Mouse (Mus musculus): ENCODE results near the gene Ubc. TPM values are rescaled to one million over a fixed set of nuclear protein-coding genes. Genes with fewer than 3 reads are reported as not detected.
"Not testable (repeated sequence)": the region's sequence is repeated elsewhere in the genome, so short reads cannot be mapped to it uniquely, and the experiment has no call there.

Gene Ubc
- polyA plus RNA-seq, 1 experiment: 848 TPM

DNA sequence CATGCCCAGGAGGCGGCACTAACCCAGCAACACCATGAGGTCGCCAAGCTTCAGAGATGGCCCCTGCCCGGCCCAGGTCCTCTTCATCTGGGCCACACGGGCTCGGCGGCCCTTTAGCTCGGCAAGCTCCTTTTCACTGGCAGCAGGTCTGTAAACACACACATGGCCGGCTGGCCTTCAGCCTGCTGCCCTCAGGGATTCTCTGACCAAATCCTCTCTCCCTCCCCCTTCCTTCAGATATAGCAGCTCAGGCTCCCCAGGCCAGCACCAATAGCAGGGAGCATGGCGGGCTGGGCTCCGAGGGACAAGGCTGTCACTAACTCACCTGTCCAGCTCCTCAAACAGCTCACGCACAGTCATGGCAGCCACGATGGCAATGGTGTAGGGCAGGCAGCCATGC lies 28.6 kb upstream of the Ubc start:
- Histone ChIP-seq H3K27ac (ENCODE audit: insufficient read depth, low read depth, low read length) (no peak overlapping the region), H3K36me3 (ENCODE audit: control insufficient read depth, insufficient read depth, low read length) (peaks cover 68% of the 10 kb centered on the region), H3K4me3 (ENCODE audit: low read depth, low read length) (no peak overlapping the region), H3K4me1 (ENCODE audit: control insufficient read depth, insufficient read depth, insufficient read length, low read length) (no peaks in the 10 kb centered on the region), H3K27me3 (ENCODE audit: control insufficient read depth, insufficient read depth, low read length) (no peaks in the 10 kb centered on the region)
- whole genome bisulfite sequencing: 85% methylated on average over 12 of the region's 12 CpGs
- TF ChIP-seq CTCF (IDR thresholded peaks at IDR 0.05; ENCODE audit: extremely low read depth, insufficient read length, insufficient replicate concordance, low read depth, low read length) (no peak), POLR2A (IDR thresholded peaks at IDR 0.05; ENCODE audit: low read depth, low read length) (no peak)

DNA sequence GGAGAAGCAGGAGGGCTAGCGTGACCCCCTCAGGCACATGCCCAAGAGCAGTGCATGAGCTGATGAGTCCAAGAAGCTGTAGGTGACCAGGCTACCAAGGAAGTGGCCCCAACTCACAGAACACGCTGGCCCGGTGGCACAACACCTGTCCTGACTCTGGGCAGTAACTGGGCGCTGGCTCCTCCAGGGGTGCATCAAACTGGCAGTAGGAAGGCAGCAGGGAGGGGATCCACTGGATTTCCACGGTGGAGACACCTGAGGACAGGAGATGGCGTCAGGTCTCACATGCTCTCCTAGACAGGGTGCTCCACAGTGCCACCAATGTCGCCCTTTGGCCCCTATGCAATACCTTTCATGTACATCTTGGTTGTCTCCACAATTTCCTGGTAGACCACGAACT lies 26.2 kb upstream of the Ubc start:
- H3K4me1 ChIP-seq (ENCODE audit: control insufficient read depth, insufficient read depth, insufficient read length, low read length): no peaks in the 10 kb centered on the region
- H3K36me3 ChIP-seq (ENCODE audit: control insufficient read depth, insufficient read depth, low read length): peaks cover 52% of the 10 kb centered on the region
- TF ChIP-seq POLR2A (IDR thresholded peaks at IDR 0.05; ENCODE audit: low read depth, low read length) (no peak), CTCF (IDR thresholded peaks at IDR 0.05; ENCODE audit: extremely low read depth, insufficient read length, insufficient replicate concordance, low read depth, low read length) (no peak)
- H3K27ac ChIP-seq (ENCODE audit: insufficient read depth, low read depth, low read length): no peak overlapping the region
- H3K27me3 ChIP-seq (ENCODE audit: control insufficient read depth, insufficient read depth, low read length): no peaks in the 10 kb centered on the region
- 84% methylated on average over 8 of the region's 8 CpGs for WGBS
- H3K4me3 ChIP-seq (ENCODE audit: low read depth, low read length): no peak overlapping the region

DNA sequence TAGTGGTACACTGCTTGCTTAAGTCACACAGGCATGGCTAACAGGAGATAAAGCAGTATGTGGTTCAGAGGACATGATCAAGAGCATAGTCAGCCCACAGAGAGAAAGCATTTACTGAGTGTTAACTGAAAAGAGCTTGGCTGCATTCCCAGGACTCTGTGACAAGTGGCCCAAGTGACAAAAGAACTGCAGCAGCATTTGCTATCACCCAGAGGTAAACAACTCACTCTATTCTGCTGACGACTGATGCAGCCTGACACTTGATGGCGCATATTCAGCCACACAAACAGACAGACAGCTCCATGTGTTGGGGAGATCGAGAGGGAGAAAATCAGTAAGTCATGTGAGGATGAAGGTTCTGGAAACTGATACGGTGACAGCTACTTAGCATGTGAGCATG lies 23.8 kb upstream of the Ubc start:
- Histone ChIP-seq H3K4me3 (ENCODE audit: low read depth, low read length) (no peak overlapping the region), H3K36me3 (ENCODE audit: control insufficient read depth, insufficient read depth, low read length) (peaks cover 37% of the 10 kb centered on the region), H3K27ac (ENCODE audit: insufficient read depth, low read depth, low read length) (no peak overlapping the region), H3K4me1 (ENCODE audit: control insufficient read depth, insufficient read depth, insufficient read length, low read length) (no peaks in the 10 kb centered on the region), H3K27me3 (ENCODE audit: control insufficient read depth, insufficient read depth, low read length) (no peaks in the 10 kb centered on the region)
- 85% methylated on average over 4 of the region's 4 CpGs for WGBS
- TF ChIP-seq CTCF (IDR thresholded peaks at IDR 0.05; ENCODE audit: extremely low read depth, insufficient read length, insufficient replicate concordance, low read depth, low read length): no peak
- TF ChIP-seq POLR2A (IDR thresholded peaks at IDR 0.05; ENCODE audit: low read depth, low read length): no peak

DNA sequence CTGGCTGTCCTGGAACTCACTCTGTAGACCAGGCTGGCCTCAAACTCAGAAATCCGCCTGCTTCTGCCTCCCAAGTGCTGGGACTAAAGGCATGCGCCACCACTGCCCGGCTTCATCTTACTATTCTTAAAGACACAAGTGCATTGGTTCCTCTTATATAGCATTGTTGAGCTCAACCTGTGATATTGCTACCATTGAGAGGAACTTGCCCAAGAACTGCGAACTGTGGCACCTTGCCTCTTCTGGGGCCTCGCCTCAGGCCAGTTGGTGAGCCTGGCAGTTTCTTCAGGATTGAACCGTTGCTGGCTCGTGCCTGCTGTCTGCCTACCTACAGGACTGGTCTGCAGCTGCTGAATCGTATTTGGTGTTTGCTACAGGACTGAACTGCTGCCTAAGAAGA lies 22.5 kb upstream of the Ubc start:
- H3K4me1 ChIP-seq (ENCODE audit: control insufficient read depth, insufficient read depth, insufficient read length, low read length); H3K4me3 ChIP-seq (ENCODE audit: low read depth, low read length); H3K27me3 ChIP-seq (ENCODE audit: control insufficient read depth, insufficient read depth, low read length); H3K27ac ChIP-seq (ENCODE audit: insufficient read depth, low read depth, low read length): not testable (repeated sequence)
- peaks cover 32% of the 10 kb centered on the region for H3K36me3 ChIP-seq (ENCODE audit: control insufficient read depth, insufficient read depth, low read length)
- WGBS: 81% methylated on average over 8 of the region's 8 CpGs

DNA sequence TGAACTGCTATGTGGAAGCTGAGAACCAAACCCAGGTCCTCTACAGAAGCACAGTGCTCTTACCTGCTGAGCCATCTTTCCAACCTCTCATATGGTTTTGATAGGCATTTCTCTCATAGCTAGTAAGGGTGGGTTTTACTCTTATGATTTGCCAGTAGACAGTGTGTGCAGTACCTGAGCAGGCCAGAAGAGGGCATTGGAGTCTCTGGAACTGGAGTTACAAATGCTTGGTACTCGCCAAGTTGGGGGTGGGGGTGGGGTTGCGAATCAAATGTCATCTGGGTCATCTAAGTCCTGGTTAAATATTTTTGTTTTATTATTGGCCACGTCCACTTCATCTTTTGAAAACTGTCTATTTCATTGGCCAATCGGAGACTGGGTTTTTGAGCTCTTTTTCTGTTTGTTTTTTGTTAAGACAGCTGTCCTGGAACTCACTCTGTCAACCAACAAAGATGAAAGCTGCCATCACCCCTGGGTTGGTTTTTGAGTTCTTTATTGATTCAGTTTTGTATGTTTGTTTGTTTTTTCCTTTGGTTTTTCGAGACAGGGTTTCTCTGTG lies 22.0 kb upstream of the Ubc start:
- peaks cover 31% of the 10 kb centered on the region for H3K36me3 ChIP-seq (ENCODE audit: control insufficient read depth, insufficient read depth, low read length)
- no peaks in the 10 kb centered on the region for H3K27me3 ChIP-seq (ENCODE audit: control insufficient read depth, insufficient read depth, low read length)
- H3K4me3 ChIP-seq (ENCODE audit: low read depth, low read length): no peak overlapping the region
- H3K4me1 ChIP-seq (ENCODE audit: control insufficient read depth, insufficient read depth, insufficient read length, low read length): peaks cover 2% of the 10 kb centered on the region; the same call in 1 of the 2 replicates
- 69% methylated on average over 5 of the region's 5 CpGs for WGBS
- TF ChIP-seq CTCF (IDR thresholded peaks at IDR 0.05; ENCODE audit: extremely low read depth, insufficient read length, insufficient replicate concordance, low read depth, low read length) (peak; percentile 45; the same call in 1 of the 2 replicates), POLR2A (IDR thresholded peaks at IDR 0.05; ENCODE audit: low read depth, low read length) (no peak)
- H3K27ac ChIP-seq (ENCODE audit: insufficient read depth, low read depth, low read length): no peak overlapping the region

DNA sequence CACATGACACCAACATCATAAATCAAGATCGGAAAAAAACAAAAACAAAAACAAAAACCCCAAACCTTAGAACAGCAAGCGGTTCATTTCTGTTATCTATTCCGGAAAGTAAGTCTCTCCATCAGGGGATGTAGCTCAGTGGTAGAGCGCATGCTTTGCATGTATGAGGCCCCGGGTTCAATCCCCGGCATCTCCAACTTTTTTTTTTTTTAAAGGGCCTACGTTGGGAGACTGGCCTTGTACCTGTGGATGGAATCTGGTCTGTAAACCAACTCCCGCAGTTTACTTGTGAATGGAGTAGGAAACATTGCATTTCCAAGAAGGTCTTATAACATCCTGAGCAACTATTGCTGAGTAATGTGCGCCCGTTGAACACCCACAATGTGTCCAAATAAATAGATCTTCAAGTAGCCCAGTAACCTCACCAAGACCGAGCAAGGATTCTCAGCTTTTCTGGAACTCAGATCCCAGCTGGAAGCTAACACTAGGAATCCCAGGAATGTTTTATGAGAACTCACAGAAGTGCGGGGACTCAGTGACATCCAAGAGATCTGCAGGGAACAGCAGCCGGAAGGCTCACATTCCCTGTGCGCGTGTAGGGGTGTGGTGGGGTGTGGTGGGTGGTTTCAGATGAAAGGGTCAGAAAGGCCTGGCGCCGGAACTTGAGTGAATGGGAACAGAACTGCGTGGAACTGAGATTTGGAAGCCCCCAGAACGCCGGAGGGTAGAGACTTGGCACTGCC lies 19.5 kb upstream of the Ubc start:
- Histone ChIP-seq H3K36me3 (ENCODE audit: control insufficient read depth, insufficient read depth, low read length) (peaks cover 7% of the 10 kb centered on the region; the same call in 1 of the 2 replicates), H3K27ac (ENCODE audit: insufficient read depth, low read depth, low read length) (no peak overlapping the region), H3K4me3 (ENCODE audit: low read depth, low read length) (peak overlapping the region; percentile 44), H3K27me3 (ENCODE audit: control insufficient read depth, insufficient read depth, low read length) (no peaks in the 10 kb centered on the region), H3K4me1 (ENCODE audit: control insufficient read depth, insufficient read depth, insufficient read length, low read length) (peaks cover 10% of the 10 kb centered on the region; the same call in 1 of the 2 replicates)
- 27% methylated on average over 20 of the region's 20 CpGs for WGBS
- TF ChIP-seq POLR2A (IDR thresholded peaks at IDR 0.05; ENCODE audit: low read depth, low read length) (no peak), CTCF (IDR thresholded peaks at IDR 0.05; ENCODE audit: extremely low read depth, insufficient read length, insufficient replicate concordance, low read depth, low read length) (no peak)

DNA sequence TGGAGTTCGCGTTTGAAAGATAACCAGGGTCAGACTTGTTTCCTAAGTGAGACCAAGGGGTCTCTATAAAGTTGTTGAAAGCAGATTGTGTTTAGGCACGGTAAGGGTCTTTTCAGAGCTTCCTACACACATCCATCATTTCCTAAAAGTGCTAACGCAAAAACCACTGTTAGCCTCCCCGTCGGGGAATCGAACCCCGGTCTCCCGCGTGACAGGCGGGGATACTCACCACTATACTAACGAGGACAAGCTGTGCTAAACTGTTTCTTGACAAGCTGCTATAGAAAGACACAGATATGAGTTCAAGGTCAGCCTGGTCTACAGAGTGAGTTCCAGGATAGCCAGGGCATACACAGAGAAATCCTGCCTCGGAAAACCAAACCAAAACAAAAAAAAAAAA lies 18.8 kb upstream of the Ubc start:
- 5% methylated on average over 13 of the region's 13 CpGs for WGBS
- TF ChIP-seq POLR2A (IDR thresholded peaks at IDR 0.05; ENCODE audit: low read depth, low read length) (no peak), CTCF (IDR thresholded peaks at IDR 0.05; ENCODE audit: extremely low read depth, insufficient read length, insufficient replicate concordance, low read depth, low read length) (no peak)
- no peaks in the 10 kb centered on the region for H3K27me3 ChIP-seq (ENCODE audit: control insufficient read depth, insufficient read depth, low read length)
- peaks cover 10% of the 10 kb centered on the region; the same call in 1 of the 2 replicates for H3K4me1 ChIP-seq (ENCODE audit: control insufficient read depth, insufficient read depth, insufficient read length, low read length)
- no peak overlapping the region for H3K27ac ChIP-seq (ENCODE audit: insufficient read depth, low read depth, low read length)
- H3K36me3 ChIP-seq (ENCODE audit: control insufficient read depth, insufficient read depth, low read length): peaks cover 2% of the 10 kb centered on the region; the same call in 1 of the 2 replicates
- peak overlapping the region; percentile 44 for H3K4me3 ChIP-seq (ENCODE audit: low read depth, low read length)

Data from small intestine, adult 2 months (tissue).